Mouse (Mus musculus) midbrain, embryonic 11.5 days (tissue): ENCODE measurements around the gene Utp6. TPM values are rescaled to one million over a fixed set of nuclear protein-coding genes. Genes with fewer than 3 reads are reported as not detected.

Experiments used
- ATAC-seq: fragments of 200-750 bp; cut with Nextera tagmentation; 2 replicates; pipeline ENCODE4 v1.8.0; 2017; ENCODE audit warnings: moderate TSS enrichment, moderate library complexity; ENCODE audit not compliant: low FRiP score
- DNase-seq: peaks from one replicate; pipeline ENCODE4 v3.0.0; 2015; ENCODE audit warnings: low spot score; ENCODE audit errors: missing footprints
- H3K27ac ChIP-seq: fragments of 300-500 bp; sonication (generic); 2 replicates; pipeline ENCODE4 v1.5.1; 2014; ENCODE audit warnings: low read depth, low read length
- H3K27me3 ChIP-seq: fragments of 300-500 bp; sonication (generic); 2 replicates; pipeline ENCODE4 v1.6.1; 2014; ENCODE audit warnings: mild to moderate bottlenecking, low read length, moderate library complexity, mixed read lengths; ENCODE audit not compliant: control insufficient read depth, insufficient read depth
- H3K36me3 ChIP-seq: fragments of 300-500 bp; sonication (generic); 2 replicates; pipeline ENCODE4 v1.6.1; 2014; ENCODE audit warnings: mild to moderate bottlenecking, low read length, moderate library complexity, mixed read lengths; ENCODE audit not compliant: control insufficient read depth, insufficient read depth
- H3K4me1 ChIP-seq: fragments of 300-500 bp; sonication (generic); 2 replicates; pipeline ENCODE4 v1.6.1; 2014; ENCODE audit warnings: low read length; ENCODE audit not compliant: control insufficient read depth, insufficient read depth
- H3K4me2 ChIP-seq: fragments of 300-500 bp; sonication (generic); 2 replicates; pipeline ENCODE4 v1.6.1; 2014; ENCODE audit warnings: mild to moderate bottlenecking, moderate library complexity
- H3K4me3 ChIP-seq: fragments of 300-500 bp; sonication (generic); 2 replicates; pipeline ENCODE4 v1.5.1; 2014; ENCODE audit warnings: low read depth, low read length
- H3K9ac ChIP-seq: fragments of 300-500 bp; sonication (generic); 2 replicates; pipeline ENCODE4 v1.6.1; 2014; ENCODE audit warnings: low read length
- H3K9me3 ChIP-seq: fragments of 300-500 bp; sonication (generic); 2 replicates; pipeline ENCODE4 v1.6.1; 2016; ENCODE audit warnings: low read length; ENCODE audit not compliant: control insufficient read depth
- WGBS: fragments of 180-500 bp; shearing (Covaris S2); extraction: QIAGEN DNeasy Blood & Tissue Kit; methylation state at CpG from one replicate; pipeline ENCODE4 v1.1.7; 2014; 5-methylcytosine and 5-hydroxymethylcytosine counted together
- polyA plus RNA-seq: library from polyadenylated mRNA; unstranded; fragments of >200 nt; fragmentation: Nextera tagmentation; extraction: Ambion mirVana; gene quantifications from 2 replicates; pipeline ENCODE4 v1.2.1, GENCODE M21; 2014

The Utp6 gene
- polyA plus RNA-seq, 1 experiment from 2014 or later, result 89.0 TPM

- 92% methylated on average over 6 of the region's 6 CpGs for WGBS
- DNase-seq (no peak), ATAC-seq (no peak)
- Histone ChIP-seq H3K4me2 (no peak overlapping the region), H3K4me1 (no peaks in the 10 kb centered on the region), H3K4me3 (no peak overlapping the region), H3K9ac (no peak overlapping the region), H3K9me3 (no peaks in the 10 kb centered on the region), H3K27me3 (no peaks in the 10 kb centered on the region), H3K36me3 (no peaks in the 10 kb centered on the region), H3K27ac (no peak overlapping the region)
Measured at GRCm38 (mm10) chr11:79892259-79892658, 69.9 kb downstream of the Utp6 start.

DNA sequence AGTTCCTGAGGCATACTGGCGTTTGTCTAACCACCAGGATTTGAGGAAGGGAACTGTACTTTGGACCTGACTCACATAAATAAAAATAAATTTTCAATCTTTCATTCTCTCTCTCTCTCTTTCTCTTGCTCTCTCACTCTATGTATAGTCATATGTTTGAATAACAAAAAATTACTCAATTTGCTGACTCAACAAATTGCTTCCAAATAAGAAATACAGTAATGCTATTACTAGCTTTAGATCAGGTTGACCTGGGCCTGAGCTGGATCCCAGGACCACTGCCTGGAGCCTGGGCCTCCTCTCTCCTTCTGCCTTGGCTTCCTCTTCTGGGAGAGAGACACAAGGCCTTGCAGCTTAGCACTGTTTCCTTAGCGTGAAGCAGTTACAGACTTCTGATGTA, 71.4 kb downstream of the Utp6 start:
- ATAC-seq (no peak), DNase-seq (no peak)
- no peak overlapping the region for H3K4me3 ChIP-seq
- H3K4me1 ChIP-seq, result no peaks in the 10 kb centered on the region
- no peaks in the 10 kb centered on the region for H3K27me3 ChIP-seq
- no peak overlapping the region for H3K9ac ChIP-seq
- no peak overlapping the region for H3K4me2 ChIP-seq
- H3K9me3 ChIP-seq, result no peaks in the 10 kb centered on the region
- H3K27ac ChIP-seq, result no peak overlapping the region
- WGBS, result 77% methylated on average over 2 of the region's 2 CpGs
- no peaks in the 10 kb centered on the region for H3K36me3 ChIP-seq

DNA sequence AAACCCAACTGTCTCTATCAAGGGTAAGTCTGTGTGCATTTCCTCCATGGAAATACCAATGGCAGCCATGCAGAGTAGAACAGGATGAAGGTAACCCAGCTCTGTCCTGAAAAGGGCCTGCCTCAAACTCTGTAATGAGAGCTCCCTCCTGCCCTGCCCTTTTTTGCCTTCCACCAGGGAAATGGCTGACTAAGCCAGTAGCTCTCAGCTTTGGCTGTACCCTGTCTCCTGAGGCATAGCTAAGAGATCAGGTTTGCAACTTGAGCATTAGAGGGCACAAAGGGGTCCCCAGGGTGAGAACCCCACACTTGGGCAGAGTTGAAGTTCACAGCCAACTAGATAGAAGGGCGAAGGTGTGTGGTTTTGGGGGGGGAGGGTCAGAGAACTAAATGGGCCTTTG, 75.2 kb downstream of the Utp6 start:
- H3K9ac ChIP-seq, result no peak overlapping the region
- H3K27me3 ChIP-seq, result no peaks in the 10 kb centered on the region
- H3K4me1 ChIP-seq, result no peaks in the 10 kb centered on the region
- 80% methylated on average over 1 of the region's 1 CpGs for WGBS
- H3K4me2 ChIP-seq, result no peak overlapping the region
- no peaks in the 10 kb centered on the region for H3K9me3 ChIP-seq
- no peak overlapping the region for H3K27ac ChIP-seq
- H3K4me3 ChIP-seq, result no peak overlapping the region
- DNase-seq (no peak), ATAC-seq (no peak)
- H3K36me3 ChIP-seq, result no peaks in the 10 kb centered on the region

- DNase-seq, result no peak
- Histone ChIP-seq H3K4me3 (no peak overlapping the region), H3K9me3 (no peaks in the 10 kb centered on the region), H3K4me2 (no peak overlapping the region), H3K4me1 (no peaks in the 10 kb centered on the region), H3K27me3 (no peaks in the 10 kb centered on the region), H3K9ac (no peak overlapping the region), H3K36me3 (no peaks in the 10 kb centered on the region), H3K27ac (no peak overlapping the region)
- 96% methylated on average over 1 of the region's 1 CpGs for WGBS
- ATAC-seq, result no peak
Measured at GRCm38 (mm10) chr11:79886395-79886794, 75.8 kb downstream of the Utp6 start.

- Histone ChIP-seq H3K9me3 (no peaks in the 10 kb centered on the region), H3K4me3 (no peak overlapping the region), H3K4me1 (no peaks in the 10 kb centered on the region), H3K9ac (no peak overlapping the region), H3K4me2 (no peak overlapping the region), H3K27ac (no peak overlapping the region), H3K36me3 (no peaks in the 10 kb centered on the region), H3K27me3 (no peaks in the 10 kb centered on the region)
- DNase-seq (no peak), ATAC-seq (no peak)
- WGBS, result 88% methylated on average over 13 of the region's 13 CpGs
Measured at GRCm38 (mm10) chr11:79885713-79886393, 76.3 kb downstream of the Utp6 start.

DNA sequence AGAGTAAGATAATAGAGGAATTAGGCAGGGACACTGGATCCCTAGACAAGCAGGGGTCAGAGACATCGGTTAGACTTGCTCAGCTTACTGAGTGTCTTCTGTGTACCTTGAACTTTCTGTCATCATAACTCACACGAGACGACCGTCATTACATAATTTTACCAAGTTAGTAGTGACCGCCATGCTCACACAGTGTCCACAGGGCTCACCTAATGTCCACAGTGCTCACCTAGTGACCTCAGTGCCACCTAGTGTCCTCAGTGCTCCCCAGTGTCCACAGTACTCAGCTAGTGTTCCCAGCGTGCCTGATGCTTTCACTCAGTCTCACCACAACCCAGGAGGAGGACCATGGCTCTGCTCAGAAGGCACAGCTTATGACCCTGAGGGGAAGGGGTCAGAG, 77.4 kb downstream of the Utp6 start:
- Histone ChIP-seq H3K36me3 (no peaks in the 10 kb centered on the region), H3K4me2 (no peak overlapping the region), H3K9me3 (no peaks in the 10 kb centered on the region), H3K27ac (no peak overlapping the region), H3K9ac (no peak overlapping the region), H3K4me3 (no peak overlapping the region), H3K27me3 (no peaks in the 10 kb centered on the region), H3K4me1 (no peaks in the 10 kb centered on the region)
- WGBS, result 84% methylated on average over 6 of the region's 6 CpGs
- DNase-seq, result no peak
- ATAC-seq, result no peak

Other genes with a start within 250 kb of the Utp6 start
- gene Suz12, start 30.7 kb upstream of the Utp6 start, polyA plus RNA-seq, result 28.4 and 30.0 TPM in 2 replicates
- 29.2 and 30.4 TPM in 2 replicates for gene Crlf3, start 118.6 kb upstream of the Utp6 start, polyA plus RNA-seq
- gene Atad5, start 127.0 kb upstream of the Utp6 start, polyA plus RNA-seq, result 19.1 and 20.1 TPM in 2 replicates
- 29.7 and 30.3 TPM in 2 replicates for gene Tefm, start 179.8 kb upstream of the Utp6 start, polyA plus RNA-seq
- 1.6 and 1.8 TPM in 2 replicates for gene Adap2, start 191.7 kb upstream of the Utp6 start, polyA plus RNA-seq
- 2.1 and 2.8 TPM in 2 replicates for gene Rnf135, start 221.5 kb upstream of the Utp6 start, polyA plus RNA-seq
- 66.0 and 79.2 TPM in 2 replicates for gene Rhot1, start 246.6 kb upstream of the Utp6 start, polyA plus RNA-seq